Comparison of ENCODE assay signal across 31 mouse cellular contexts in the genomic region with DNA sequence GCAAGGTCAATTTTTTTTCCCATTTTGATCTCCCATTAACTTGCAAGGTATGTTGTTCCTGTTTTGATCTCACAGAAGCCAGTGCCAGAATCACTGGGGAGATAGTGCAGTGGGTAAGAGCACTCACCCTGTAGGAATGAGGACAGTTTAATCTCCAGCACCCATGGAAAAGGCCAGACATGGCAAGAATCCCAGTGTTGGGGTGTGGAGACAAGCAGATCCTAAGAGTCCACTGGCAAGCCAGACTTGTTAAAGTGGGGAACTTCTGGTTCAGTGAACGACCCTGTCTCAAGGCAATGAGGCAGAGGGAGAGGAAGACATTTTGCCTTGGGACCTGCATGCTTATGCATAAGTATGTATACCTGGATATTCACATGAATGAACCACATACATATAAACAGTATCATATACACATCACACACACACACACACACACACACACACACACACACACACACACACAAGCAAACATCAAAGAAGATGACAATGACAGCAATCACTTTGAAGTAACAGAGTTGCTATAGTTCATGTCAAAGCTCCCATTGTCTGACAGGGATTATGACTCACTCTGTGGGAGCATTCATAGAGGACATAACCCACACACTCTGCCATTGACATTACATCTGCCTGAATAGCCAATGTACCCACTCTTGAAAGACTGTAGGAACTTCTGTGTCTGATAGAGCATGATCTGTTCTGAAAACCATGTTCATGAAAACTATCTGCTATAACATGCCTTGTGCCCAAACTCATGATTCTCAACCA. TPM values are rescaled to one million over a fixed set of nuclear protein-coding genes. Genes with fewer than 3 reads are reported as not detected.
"Had no signal": no experiment of that assay in that cellular context is flagged by ENCODE, and none has a peak within 500 bp of the region (broad histone marks: within the 10 kb centered on the region; RNA-seq: fewer than 3 reads in every experiment).

No protein-coding gene starts in this region.

- ATAC-seq: liver, embryonic 12.5 days; midbrain, embryonic 13.5 days; midbrain, embryonic 16.5 days had no signal

- H3K27me3 ChIP-seq: kidney, embryonic 15.5 days; limb, embryonic 13.5 days; liver, embryonic 12.5 days; liver, embryonic 15.5 days; lung, embryonic 15.5 days; midbrain, embryonic 13.5 days; neural tube, embryonic 13.5 days; stomach, embryonic 15.5 days had no signal

- H3K27ac ChIP-seq: kidney, embryonic 15.5 days; limb, embryonic 10.5 days; limb, embryonic 13.5 days; liver, embryonic 12.5 days; liver, embryonic 15.5 days; lung, embryonic 15.5 days; midbrain, embryonic 10.5 days; midbrain, embryonic 13.5 days; neural tube, embryonic 13.5 days; stomach, embryonic 15.5 days had no signal

- H3K4me3 ChIP-seq: kidney, embryonic 15.5 days; limb, embryonic 10.5 days; limb, embryonic 13.5 days; liver, embryonic 12.5 days; liver, embryonic 15.5 days; lung, embryonic 15.5 days; megakaryocyte, embryonic 14.5 days; midbrain, embryonic 10.5 days; midbrain, embryonic 13.5 days; myocyte; neural tube, embryonic 13.5 days; stomach, embryonic 15.5 days had no signal

- H3K9me3 ChIP-seq: kidney, embryonic 15.5 days; limb, embryonic 10.5 days; limb, embryonic 13.5 days; liver, embryonic 12.5 days; liver, embryonic 15.5 days; lung, embryonic 15.5 days; midbrain, embryonic 10.5 days; midbrain, embryonic 13.5 days; neural tube, embryonic 13.5 days; stomach, embryonic 15.5 days had no signal

- DNase-seq: kidney, adult 2 months; kidney, postnatal 10 days; kidney, postnatal 36 days; liver; lung, adult 18-20 months; lung, postnatal 10 days; lung, postnatal 36 days; right cerebral cortex, adult 18-20 months; right cerebral cortex, postnatal 25 days; spleen, adult 18-20 months; thymus, adult 18-20 months; thymus, postnatal 36 days had no signal

- H3K4me1 ChIP-seq: kidney, embryonic 15.5 days; limb, embryonic 10.5 days; limb, embryonic 13.5 days; liver, embryonic 12.5 days; liver, embryonic 15.5 days; lung, embryonic 15.5 days; midbrain, embryonic 10.5 days; midbrain, embryonic 13.5 days; neural tube, embryonic 13.5 days; stomach, embryonic 15.5 days had no signal

- H3K36me3 ChIP-seq: kidney, embryonic 15.5 days; limb, embryonic 10.5 days; limb, embryonic 13.5 days; liver, embryonic 12.5 days; liver, embryonic 15.5 days; lung, embryonic 15.5 days; midbrain, embryonic 10.5 days; midbrain, embryonic 13.5 days; neural tube, embryonic 13.5 days; stomach, embryonic 15.5 days had no signal

RNA-seq across cellular contexts. Expression of gene S100a7a, which starts 15.1 kb away (rescaled TPM):
- total RNA-seq: monocyte, adult 5-6 weeks had no signal
- polyA plus RNA-seq: limb, embryonic 10.5 days; limb, embryonic 13.5 days; liver, embryonic 12.5 days; liver, embryonic 15.5 days; midbrain, embryonic 13.5 days; midbrain, embryonic 16.5 days; neural tube, embryonic 13.5 days; testis, adult 2 months had no signal

RNA-seq across cellular contexts. Expression of gene S100a8, which starts 30.1 kb away (rescaled TPM):
- total RNA-seq: left cerebral cortex, postnatal 25 days had no signal
- polyA plus RNA-seq: midbrain, embryonic 10.5 days; myocyte; testis, adult 2 months had no signal

RNA-seq across cellular contexts. Expression of gene S100a5, which starts 30.4 kb away (rescaled TPM):
- total RNA-seq: layer of hippocampus, adult 8-10 months; layer of hippocampus, postnatal 10 days; left cerebral cortex, postnatal 25 days; monocyte, adult 5-6 weeks; neutrophil, adult 5-6 weeks had no signal
- polyA plus RNA-seq: kidney, adult 2 months; kidney, embryonic 15.5 days; limb, embryonic 10.5 days; limb, embryonic 13.5 days; liver, embryonic 12.5 days; liver, embryonic 15.5 days; lung, embryonic 15.5 days; midbrain, embryonic 10.5 days; midbrain, embryonic 13.5 days; midbrain, embryonic 16.5 days; neural tube, embryonic 13.5 days; testis, adult 2 months had no signal

RNA-seq across cellular contexts. Expression of gene S100a4, which starts 35.1 kb away (rescaled TPM):
- polyA plus RNA-seq: midbrain, embryonic 16.5 days; neural tube, embryonic 13.5 days had no signal
